Mouse (Mus musculus) midbrain, embryonic 15.5 days (tissue): ENCODE results near the gene Adgrl3. TPM values are rescaled to one million over a fixed set of nuclear protein-coding genes. Genes with fewer than 3 reads are reported as not detected.

Experiments used
- microRNA-seq: library from miRNA; unstranded; fragments of <30 nt; microRNA quantifications from one replicate; pipeline ENCODE4, GENCODE M21; 2016
- polyA plus RNA-seq: library from polyadenylated mRNA; unstranded; fragments of >200 nt; fragmentation: Nextera tagmentation; extraction: Ambion mirVana; gene quantifications from 2 replicates; pipeline ENCODE4 v1.2.1, GENCODE M21; 2015

The Adgrl3 gene
- polyA plus RNA-seq, 1 experiment from 2014 or later: 75.6 TPM

Small RNA genes within 50 kb of the gene (microRNA-seq; reads per million reads assigned to microRNA genes)
- gene Gm22048: not detected
